Mouse (Mus musculus) 3T3-L1 (cell line): ENCODE measurements at regions not wholly inside any gene's neighbourhood (a gene's known extent, or its start where the extent isn't known, plus 50 kb on each side); places are given as distances from the start of the nearest gene placed in this dataset.
A peak's percentile ranks its signal among the peaks of the same experiment; 100 is the strongest.

Experiments
- DNase-seq: peaks from one replicate; pipeline ENCODE4 v3.0.0-alpha.2; 2015; ENCODE audit warnings: low read depth, low spot score

GRCm38 (mm10) chrX:85971973-85972372 is 72.0 kb upstream of the Samt3 start:
- peak; percentile 3 for DNase-seq

- DNase-seq = no peak
Measured at GRCm38 (mm10) chrX:85981051-85981450, 62.9 kb upstream of the Samt3 start.
